Mouse (Mus musculus) ES-Bruce4 (cell line): Measurements from ENCODE around the gene Plscr2. TPM values are rescaled to one million over a fixed set of nuclear protein-coding genes. Genes with fewer than 3 reads are reported as not detected.
A peak's percentile ranks its signal among the peaks of the same experiment; 100 is the strongest.

Source experiments
- H3K27ac ChIP-seq: 2 replicates; pipeline ENCODE4 v1.5.1; 2012; ENCODE audit warnings: low read length, inconsistent platforms; ENCODE audit not compliant: insufficient read depth
- H3K27me3 ChIP-seq: 2 replicates; pipeline ENCODE4 v1.6.1; 2012; ENCODE audit warnings: mild to moderate bottlenecking, low read length, inconsistent platforms; ENCODE audit not compliant: control insufficient read depth, poor library complexity, insufficient read depth, severe bottlenecking
- H3K36me3 ChIP-seq: 2 replicates; pipeline ENCODE4 v1.6.1; 2012; ENCODE audit warnings: inconsistent platforms, mild to moderate bottlenecking, low read length, moderate library complexity; ENCODE audit not compliant: control insufficient read depth, poor library complexity, insufficient read depth, severe bottlenecking
- H3K4me1 ChIP-seq: one replicate; pipeline ENCODE4 v1.8.1; 2011; ENCODE audit warnings: low read length; ENCODE audit not compliant: control insufficient read depth, insufficient read depth
- H3K4me3 ChIP-seq: 2 replicates; pipeline ENCODE4 v1.5.1; 2011; ENCODE audit warnings: low read depth, mild to moderate bottlenecking, low read length
- H3K9ac ChIP-seq: 2 replicates; pipeline ENCODE4 v1.6.1; 2012; ENCODE audit warnings: low read depth, mild to moderate bottlenecking, inconsistent platforms; ENCODE audit not compliant: poor library complexity, severe bottlenecking
- H3K9me3 ChIP-seq: replicated peaks from 2 replicates; pipeline ENCODE4 v1.6.1; 2012; ENCODE audit warnings: mild to moderate bottlenecking, low read length, inconsistent platforms; ENCODE audit not compliant: control insufficient read depth, poor library complexity, insufficient read depth, severe bottlenecking
- CTCF ChIP-seq: IDR thresholded peaks from one replicate; pipeline ENCODE4 v1.8.1; 2011; ENCODE audit warnings: low read depth, low read length
- EP300 ChIP-seq: IDR thresholded peaks from 2 replicates; pipeline ENCODE4 v1.6.1; 2011; ENCODE audit warnings: low read depth, low read length; ENCODE audit not compliant: insufficient read depth
- POLR2A ChIP-seq: IDR thresholded peaks from one replicate; pipeline ENCODE4 v1.8.1; 2011; ENCODE audit warnings: low read length; ENCODE audit not compliant: insufficient read depth
- polyA plus RNA-seq: library from polyadenylated mRNA; stranded (reverse); fragments of >200 nt; gene quantifications from 2 replicates; pipeline ENCODE4 v1.2.4, GENCODE M21; 2011; ENCODE audit warnings: low read depth; ENCODE audit not compliant: missing spikeins, insufficient read depth, insufficient read length

Plscr2 gene
- polyA plus RNA-seq, 1 experiment: 0.43 TPM

- no peaks in the 10 kb centered on the region for H3K36me3 ChIP-seq
- H3K4me3 ChIP-seq: no peak overlapping the region
- H3K4me1 ChIP-seq: peaks cover 2% of the 10 kb centered on the region
- TF ChIP-seq EP300 (no peak), POLR2A (no peak), CTCF (no peak)
- no peaks in the 10 kb centered on the region for H3K27me3 ChIP-seq
- no peaks in the 10 kb centered on the region for H3K9me3 ChIP-seq
- no peak overlapping the region for H3K27ac ChIP-seq
- H3K9ac ChIP-seq: no peak overlapping the region
Measured at GRCm38 (mm10) chr9:92253585-92254321, 21.6 kb upstream of the Plscr2 start.

- TF ChIP-seq EP300: no peak
- no peak for TF ChIP-seq CTCF
- no peak for TF ChIP-seq POLR2A
- peak overlapping the region; percentile 44; the same call in 1 of the 2 replicates for H3K27ac ChIP-seq
- H3K27me3 ChIP-seq: no peaks in the 10 kb centered on the region
- no peaks in the 10 kb centered on the region for H3K9me3 ChIP-seq
- H3K9ac ChIP-seq: no peak overlapping the region
- H3K36me3 ChIP-seq: 0 out of 2 replicates have a peak, but pooled peaks cover 3% of the 10 kb centered on the region
- H3K4me3 ChIP-seq: no peak overlapping the region
- H3K4me1 ChIP-seq: peaks cover 3% of the 10 kb centered on the region
Measured at GRCm38 (mm10) chr9:92260481-92261159, 14.8 kb upstream of the Plscr2 start.

GRCm38 (mm10) chr9:92265719-92266118 is 9.7 kb upstream of the Plscr2 start:
- H3K36me3 ChIP-seq: 0 out of 2 replicates have a peak, but pooled peaks cover 6% of the 10 kb centered on the region
- no peak for TF ChIP-seq POLR2A
- no peak for TF ChIP-seq CTCF
- no peak for TF ChIP-seq EP300
- H3K27me3 ChIP-seq: no peaks in the 10 kb centered on the region

GRCm38 (mm10) chr9:92266558-92267171 is 8.7 kb upstream of the Plscr2 start:
- H3K4me1 ChIP-seq: no peaks in the 10 kb centered on the region
- no peak overlapping the region for H3K9ac ChIP-seq
- H3K36me3 ChIP-seq: 0 out of 2 replicates have a peak, but pooled peaks cover 6% of the 10 kb centered on the region
- H3K9me3 ChIP-seq: no peaks in the 10 kb centered on the region
- TF ChIP-seq POLR2A (no peak), CTCF (no peak), EP300 (no peak)
- no peaks in the 10 kb centered on the region for H3K27me3 ChIP-seq
- no peak overlapping the region for H3K4me3 ChIP-seq
- no peak overlapping the region for H3K27ac ChIP-seq

More at GRCm38 (mm10) chr9:92265719-92266118, 9.7 kb upstream of the Plscr2 start:
- Histone ChIP-seq H3K27ac (no peak overlapping the region), H3K9me3 (no peaks in the 10 kb centered on the region), H3K4me3 (no peak overlapping the region), H3K4me1 (peaks cover 2% of the 10 kb centered on the region), H3K9ac (no peak overlapping the region)

DNA sequence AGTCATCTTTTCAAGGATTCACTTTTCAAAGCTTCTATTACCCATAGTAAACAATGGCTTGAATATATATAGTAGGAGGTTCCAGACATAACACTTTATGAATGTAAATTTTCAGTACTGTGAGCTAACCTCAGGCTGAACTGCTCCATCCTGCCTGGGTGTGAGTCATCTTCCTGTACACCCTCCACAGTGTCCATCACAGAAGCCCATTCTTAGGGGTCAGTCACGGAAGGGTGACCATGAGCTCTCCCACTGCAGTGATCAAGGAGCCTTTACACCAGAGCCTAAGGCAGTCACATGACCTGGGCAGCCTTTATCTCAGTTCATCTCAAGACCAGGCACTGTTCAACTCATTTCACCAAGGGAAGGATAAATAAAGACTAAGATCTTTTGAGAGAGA is 7.7 kb upstream of the Plscr2 start:
- Histone ChIP-seq H3K4me3 (no peak overlapping the region), H3K36me3 (peaks cover 6% of the 10 kb centered on the region; the same call in 1 of the 2 replicates), H3K27me3 (no peaks in the 10 kb centered on the region), H3K9me3 (no peaks in the 10 kb centered on the region), H3K4me1 (no peaks in the 10 kb centered on the region), H3K9ac (no peak overlapping the region), H3K27ac (no peak overlapping the region)
- TF ChIP-seq POLR2A: no peak
- no peak for TF ChIP-seq CTCF
- TF ChIP-seq EP300: no peak
